Mouse (Mus musculus) E14TG2a.4 (cell line): ENCODE measurements at regions not wholly inside any gene's neighbourhood (a gene's known extent, or its start where the extent isn't known, plus 50 kb on each side); places are given as distances from the start of the nearest gene placed in this dataset.

Experiments
- H3K27me3 ChIP-seq: 2 replicates; pipeline ENCODE4 v1.6.1; 2014; ENCODE audit warnings: low read length, control low read depth; ENCODE audit not compliant: insufficient read depth
- H3K36me3 ChIP-seq: 2 replicates; pipeline ENCODE4 v1.6.1; 2014; ENCODE audit warnings: low read length, control low read depth; ENCODE audit not compliant: insufficient read depth
- H3K4me1 ChIP-seq: replicated peaks from 2 replicates; pipeline ENCODE4 v1.6.1; 2014; ENCODE audit warnings: low read depth, low read length, control low read depth
- H3K4me3 ChIP-seq: replicated peaks from 2 replicates; pipeline ENCODE4 v1.5.1; 2014; ENCODE audit warnings: mild to moderate bottlenecking, low read length
- H3K9me3 ChIP-seq: 2 replicates; pipeline ENCODE4 v1.6.1; 2014; ENCODE audit warnings: low read length, control low read depth
- CTCF ChIP-seq: conservative IDR thresholded peaks from 2 replicates; pipeline ENCODE4 v1.5.1; 2014; ENCODE audit warnings: low read length
- NANOG ChIP-seq: IDR thresholded peaks from 2 replicates; pipeline ENCODE4 v1.6.1; 2014; ENCODE audit warnings: borderline replicate concordance, low read length, mixed read lengths
- POU5F1 ChIP-seq: IDR thresholded peaks from 2 replicates; pipeline ENCODE4 v1.6.1; 2014; ENCODE audit warnings: low read length, borderline replicate concordance

DNA sequence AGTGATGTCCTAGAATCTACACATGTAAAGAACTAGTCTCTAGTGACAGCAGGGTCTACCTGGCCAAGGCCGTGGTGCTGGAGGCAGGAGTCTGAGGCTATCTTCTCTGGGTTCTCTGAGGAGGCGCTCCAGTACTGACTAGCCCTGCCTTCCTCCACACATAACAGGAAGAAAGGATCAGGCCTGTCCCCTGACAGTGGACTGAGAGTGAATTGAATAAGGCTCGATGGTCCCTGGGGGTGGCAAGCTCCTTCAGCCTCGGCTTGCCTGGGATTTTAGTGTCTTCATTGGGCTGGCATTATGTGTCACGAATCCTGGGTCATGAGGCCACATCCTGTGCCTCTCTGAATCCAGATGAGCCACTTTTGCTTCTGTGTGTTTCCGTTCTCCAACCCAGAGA is 50.9 kb upstream of the Dlk1 start:
- no peaks in the 10 kb centered on the region for H3K9me3 ChIP-seq
- H3K4me3 ChIP-seq, result no peak overlapping the region
- no peak for TF ChIP-seq POU5F1
- TF ChIP-seq NANOG, result no peak
- TF ChIP-seq CTCF, result no peak
- peaks cover 15% of the 10 kb centered on the region for H3K4me1 ChIP-seq
- H3K36me3 ChIP-seq, result no peaks in the 10 kb centered on the region
- peaks cover 45% of the 10 kb centered on the region for H3K27me3 ChIP-seq

DNA sequence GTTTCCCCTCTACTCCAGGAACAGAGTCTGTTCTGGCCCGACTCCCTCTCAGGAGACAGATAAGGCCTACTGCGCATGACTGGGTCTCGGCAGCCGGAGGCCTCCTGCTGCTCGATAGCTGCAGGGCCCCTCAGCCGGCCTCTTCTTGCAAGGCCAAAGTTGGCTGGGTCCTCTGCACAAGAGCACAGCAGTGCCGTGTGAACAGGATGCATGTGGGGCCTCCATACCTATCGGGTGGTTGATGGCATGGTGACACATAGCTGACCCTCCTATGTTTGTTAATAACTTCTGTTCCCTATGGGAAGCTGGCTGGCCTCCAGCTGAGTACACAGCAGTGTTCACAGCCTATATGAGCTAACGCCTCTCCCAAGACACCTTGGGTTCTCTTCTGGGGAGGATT is 50.4 kb upstream of the Dlk1 start:
- TF ChIP-seq POU5F1, result no peak
- no peaks in the 10 kb centered on the region for H3K36me3 ChIP-seq
- H3K9me3 ChIP-seq, result no peaks in the 10 kb centered on the region
- H3K4me3 ChIP-seq, result no peak overlapping the region
- peaks cover 15% of the 10 kb centered on the region for H3K4me1 ChIP-seq
- H3K27me3 ChIP-seq, result peaks cover 48% of the 10 kb centered on the region
